Mouse (Mus musculus) left cerebral cortex, postnatal 14 days (tissue): ENCODE measurements around the gene Hecw2. TPM values are rescaled to one million over a fixed set of nuclear protein-coding genes. Genes with fewer than 3 reads are reported as not detected.

Experiments
- DNase-seq, 2 experiments: peaks; one replicate each; pipeline ENCODE4 v3.0.0; 2021 to 2022; ENCODE audit warnings: low spot score in 2 of 2, mixed read lengths in 1 of 2
- intact Hi-C: fragments of 180-260 bp; cut with DNase I; formaldehyde crosslinking; loops from one replicate; pipeline ENCODE4 v1.15.1; 2025
- long read RNA-seq, 2 experiments: library from polyadenylated mRNA; stranded (forward); transcript quantifications; one replicate each; pipeline ENCODE4 v2.0.0; 2021
- total RNA-seq, 2 experiments: library from RNA; stranded (reverse); gene quantifications; 2 replicates each; pipeline ENCODE4 v1.2.3; 2021

The Hecw2 gene
- 10 to 100 TPM; 56.7 to 59.8 TPM for total RNA-seq
- long read RNA-seq, experiment 1, full-length matches to known transcripts: 1 of 13 reads
- long read RNA-seq, experiment 1, partial matches to known transcripts: 6 of 13 reads
- long read RNA-seq, experiment 1, other reads (novel, unspliced or antisense): 6 of 13 reads
- long read RNA-seq, experiment 2, partial matches to known transcripts: 2 of 4 reads
- long read RNA-seq, experiment 2, other reads (novel, unspliced or antisense): 2 of 4 reads

GRCm38 (mm10) chr1:54194954-54195305 is at the start of gene Hecw2:
TSS of gene Hecw2 (minus strand) at chr1:54195168.
- peak; percentile 35 to 41 for DNase-seq
- intact Hi-C loops: loop anchor here (5.0 to 10.0 kb wide), 4 partner anchors 63 to 270 kb away; no protein-coding TSS in a partner anchor

- DNase-seq: no peak
- intact Hi-C loops: no loop called here
Observed at GRCm38 (mm10) chr1:54242722-54243121, 47.8 kb upstream of the Hecw2 start.

- intact Hi-C loops: no loop called here
- no peak for DNase-seq
Observed at GRCm38 (mm10) chr1:54220273-54220672, 25.3 kb upstream of the Hecw2 start.

GRCm38 (mm10) chr1:54194183-54194953 is 600 bp downstream of the Hecw2 start:
- intact Hi-C loops: loop anchor here (5.0 to 10.0 kb wide), 4 partner anchors 62 to 270 kb away; no protein-coding TSS in a partner anchor

GRCm38 (mm10) chr1:54193191-54193770 is 1.7 kb downstream of the Hecw2 start:
- DNase-seq: peak in 1 of 2 experiments; percentile 20
- intact Hi-C loops: loop anchor here (5.0 to 10.0 kb wide), 4 partner anchors 61 to 268 kb away; no protein-coding TSS in a partner anchor

More at GRCm38 (mm10) chr1:54194183-54194953, 600 bp downstream of the Hecw2 start:
- peak; percentile 65 to 83 for DNase-seq

- no peak for DNase-seq
- intact Hi-C loops: no loop called here
Observed at GRCm38 (mm10) chr1:54187579-54187978, 7.4 kb downstream of the Hecw2 start.

GRCm38 (mm10) chr1:54186347-54186746 is 8.6 kb downstream of the Hecw2 start:
- intact Hi-C loops: no loop called here
- no peak for DNase-seq

- DNase-seq: no peak
- intact Hi-C loops: no loop called here
Observed at GRCm38 (mm10) chr1:54180663-54181062, 14.3 kb downstream of the Hecw2 start.

GRCm38 (mm10) chr1:54179179-54179578 is 15.8 kb downstream of the Hecw2 start:
- DNase-seq: no peak
- intact Hi-C loops: no loop called here

- no peak for DNase-seq
- intact Hi-C loops: no loop called here
Observed at GRCm38 (mm10) chr1:54176592-54176991, 18.4 kb downstream of the Hecw2 start.

GRCm38 (mm10) chr1:54168014-54168413 is 27.0 kb downstream of the Hecw2 start:
- intact Hi-C loops: no loop called here
- no peak for DNase-seq

- peak; percentile 22 to 39 for DNase-seq
- intact Hi-C loops: no loop called here
Observed at GRCm38 (mm10) chr1:54159531-54159930, 35.4 kb downstream of the Hecw2 start.

- intact Hi-C loops: no loop called here
- DNase-seq: no peak
Observed at GRCm38 (mm10) chr1:54153216-54153786, 41.7 kb downstream of the Hecw2 start.

GRCm38 (mm10) chr1:54145106-54145505 is 49.9 kb downstream of the Hecw2 start:
- intact Hi-C loops: no loop called here
- no peak for DNase-seq

GRCm38 (mm10) chr1:54133802-54134436 is 61.0 kb downstream of the Hecw2 start:
- intact Hi-C loops: loop anchor here (5.0 kb wide), 1 partner anchor 58 kb away; no protein-coding TSS in a partner anchor
- DNase-seq: peak; percentile 21 to 30

GRCm38 (mm10) chr1:54128714-54129431 is 66.1 kb downstream of the Hecw2 start:
- DNase-seq: no peak
- intact Hi-C loops: no loop called here

GRCm38 (mm10) chr1:54126991-54127742 is 67.8 kb downstream of the Hecw2 start:
- intact Hi-C loops: no loop called here
- no peak for DNase-seq

- DNase-seq: no peak
- intact Hi-C loops: no loop called here
Observed at GRCm38 (mm10) chr1:54122551-54122950, 72.4 kb downstream of the Hecw2 start.
